Mouse (Mus musculus): ENCODE measurements around the gene Gal3st4.
A peak's percentile ranks its signal among the peaks of the same experiment; 100 is the strongest.

The Gal3st4 gene

DNA sequence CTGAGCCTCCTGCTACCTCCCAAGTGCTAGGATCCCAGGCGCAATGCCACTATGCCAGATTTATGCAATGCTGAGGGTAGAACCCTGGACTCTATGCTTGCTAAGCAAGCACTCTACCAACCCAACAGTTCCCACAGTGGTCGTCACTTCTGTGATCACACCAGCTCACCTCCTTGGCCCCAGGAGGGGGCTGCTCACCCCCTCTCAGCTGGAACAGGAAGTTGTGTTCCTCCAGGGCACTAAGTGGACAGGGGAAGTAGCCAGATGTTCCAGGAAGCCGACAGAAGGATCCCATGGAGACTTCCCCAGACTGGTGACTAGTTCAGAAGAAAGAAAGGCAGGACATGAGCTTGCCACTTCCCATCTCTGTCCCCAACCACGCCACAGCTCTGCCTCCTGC, 10.6 kb downstream of the Gal3st4 start:
- no peak for DNase-seq (ENCODE audit: low read depth, low spot score)

DNA sequence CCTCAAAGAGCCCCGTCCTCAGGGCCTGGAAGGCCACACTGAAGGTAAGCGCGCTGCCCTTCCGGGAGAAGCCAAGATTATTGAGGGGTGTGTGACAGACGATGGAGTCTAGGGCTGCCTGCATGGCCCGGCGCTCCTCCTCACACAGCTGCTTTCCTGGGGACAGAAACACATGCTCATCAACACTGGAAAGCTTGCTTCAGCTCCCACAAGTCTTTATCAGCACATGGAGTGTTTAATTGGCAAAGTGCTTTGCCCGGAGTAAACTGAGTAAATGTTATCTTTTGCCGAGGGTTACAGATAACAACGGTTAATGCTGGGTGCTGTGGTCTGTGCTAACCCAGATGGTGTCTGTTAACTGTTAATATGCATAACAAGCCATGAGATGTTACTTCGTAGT, 11.8 kb downstream of the Gal3st4 start:
- DNase-seq (ENCODE audit: low read depth, low spot score), result no peak

- no peak for DNase-seq (ENCODE audit: low read depth, low spot score)
Measured at GRCm38 (mm10) chr5:138260051-138260450, 12.6 kb downstream of the Gal3st4 start.

DNA sequence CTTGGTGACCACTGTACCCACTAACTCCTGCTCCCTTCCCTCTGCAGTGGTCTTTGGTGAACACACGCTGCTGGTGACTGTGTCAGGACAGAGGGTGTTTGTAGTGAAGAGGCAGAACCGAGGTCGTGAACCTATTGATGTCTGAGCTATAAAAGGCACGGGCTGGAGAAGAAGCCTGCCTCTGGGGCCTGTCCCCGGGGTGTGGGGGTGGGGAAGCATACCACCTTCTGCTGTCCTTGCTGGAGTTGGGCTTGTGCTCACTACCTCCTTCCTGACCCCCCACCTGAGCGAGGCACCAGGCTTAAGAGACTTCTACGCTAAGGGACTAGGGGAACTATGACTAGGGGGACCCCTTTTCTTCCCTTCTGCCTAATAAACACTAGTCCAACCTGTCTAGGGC, 13.6 kb downstream of the Gal3st4 start:
- DNase-seq (ENCODE audit: low read depth, low spot score), result no peak

- no peak for DNase-seq (ENCODE audit: low read depth, low spot score)
Measured at GRCm38 (mm10) chr5:138258542-138258941, 14.1 kb downstream of the Gal3st4 start.

DNA sequence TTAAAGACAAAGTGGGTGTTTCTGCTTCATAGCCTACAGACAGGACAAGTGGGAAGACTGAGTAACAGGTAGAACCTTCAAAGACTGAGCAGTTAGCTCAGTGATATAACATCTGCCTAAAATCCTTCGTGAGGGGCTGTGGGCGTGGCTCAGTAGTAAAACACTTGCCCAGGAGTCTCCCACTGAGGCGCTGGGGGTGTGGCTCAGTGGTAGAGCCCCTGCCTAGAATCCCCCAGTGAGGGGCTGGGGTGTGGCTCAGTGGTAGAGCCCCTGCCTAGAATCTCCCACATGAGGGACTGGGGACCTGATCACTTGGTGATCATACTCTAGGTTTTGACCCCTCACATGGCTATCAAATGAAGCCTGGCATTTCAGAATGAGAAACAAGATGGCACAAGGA, 14.6 kb downstream of the Gal3st4 start:
- no peak for DNase-seq (ENCODE audit: low read depth, low spot score)

- no peak for DNase-seq (ENCODE audit: low read depth, low spot score)
Measured at GRCm38 (mm10) chr5:138257585-138257978, 15.1 kb downstream of the Gal3st4 start.

DNA sequence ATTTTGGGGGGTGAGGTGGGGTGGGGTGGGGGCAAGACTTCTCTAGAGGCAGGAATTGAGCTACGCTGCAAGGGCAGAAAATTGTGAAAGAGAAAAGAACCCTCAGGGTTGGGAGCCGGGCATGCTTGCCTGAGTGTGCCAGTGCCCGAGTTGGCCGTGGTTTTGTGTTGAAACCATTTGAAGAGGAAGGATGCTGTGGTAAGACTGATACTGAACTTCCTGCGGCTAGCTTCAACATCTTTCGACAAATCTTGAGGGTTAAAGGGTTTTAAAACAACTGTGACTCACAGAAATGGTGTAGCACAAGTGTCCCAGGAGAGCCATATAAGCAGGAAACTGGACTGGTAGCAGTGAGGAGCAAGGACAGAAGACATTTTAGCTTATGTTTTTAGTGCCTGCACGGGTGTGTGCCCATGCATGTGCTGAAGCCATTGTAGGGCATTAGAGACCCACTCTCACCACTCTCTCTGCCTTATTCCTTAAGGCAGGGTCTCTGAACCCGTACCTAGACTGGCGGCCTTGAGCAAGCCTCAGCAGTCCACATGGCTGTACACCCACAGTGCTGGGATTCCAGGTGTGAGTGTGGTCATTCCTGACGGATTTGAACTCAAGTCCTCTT, 15.6 kb downstream of the Gal3st4 start:
- DNase-seq (ENCODE audit: low read depth, low spot score), result no peak

- no peak for DNase-seq (ENCODE audit: low read depth, low spot score)
Measured at GRCm38 (mm10) chr5:138256094-138256467, 16.6 kb downstream of the Gal3st4 start.

DNA sequence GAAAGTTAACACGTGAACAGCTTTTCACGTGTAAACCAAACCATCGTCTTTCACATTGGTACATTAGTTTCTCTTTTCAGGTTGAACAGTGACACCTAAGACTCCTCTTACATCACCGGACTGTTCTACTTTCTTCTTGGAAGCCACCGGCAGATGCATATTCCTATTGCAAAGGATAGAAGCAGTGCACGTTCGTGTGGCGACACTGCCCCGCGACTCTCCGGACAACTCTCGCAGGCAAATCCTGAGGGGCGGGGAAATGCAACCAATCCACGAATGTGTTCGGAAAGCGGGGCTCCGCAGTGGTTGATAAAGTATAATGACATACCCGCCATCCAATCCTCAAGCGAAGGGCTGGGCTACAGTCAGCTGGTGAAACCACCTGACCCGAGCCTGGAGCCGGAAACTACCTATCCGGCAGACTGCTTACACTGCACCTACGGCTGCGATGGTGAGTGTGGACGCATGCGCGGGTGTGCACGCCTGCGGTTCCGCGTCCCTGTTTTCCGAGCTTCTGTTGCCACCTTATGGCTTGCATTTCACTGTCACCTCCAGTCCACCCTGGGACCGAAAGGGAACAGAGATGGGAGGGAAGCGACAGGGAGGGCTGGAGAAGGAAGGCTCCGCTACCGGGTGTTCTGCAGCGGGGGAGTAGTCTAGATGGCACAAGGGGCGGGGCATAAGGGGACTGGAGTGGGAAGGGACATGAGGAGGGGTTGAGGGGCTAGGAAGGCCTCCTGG, 17.1 kb downstream of the Gal3st4 start, which contains the start of gene Lamtor4:
Gene Lamtor4, plus strand, starts transcription at position 130 of the 741 bp plus-strand sequence.
- peak; percentile 91 for DNase-seq (ENCODE audit: low read depth, low spot score)

- no peak for DNase-seq (ENCODE audit: low read depth, low spot score)
Measured at GRCm38 (mm10) chr5:138253061-138253460, 19.6 kb downstream of the Gal3st4 start.

- DNase-seq (ENCODE audit: low read depth, low spot score), result no peak
Measured at GRCm38 (mm10) chr5:138251144-138251543, 21.5 kb downstream of the Gal3st4 start.

DNA sequence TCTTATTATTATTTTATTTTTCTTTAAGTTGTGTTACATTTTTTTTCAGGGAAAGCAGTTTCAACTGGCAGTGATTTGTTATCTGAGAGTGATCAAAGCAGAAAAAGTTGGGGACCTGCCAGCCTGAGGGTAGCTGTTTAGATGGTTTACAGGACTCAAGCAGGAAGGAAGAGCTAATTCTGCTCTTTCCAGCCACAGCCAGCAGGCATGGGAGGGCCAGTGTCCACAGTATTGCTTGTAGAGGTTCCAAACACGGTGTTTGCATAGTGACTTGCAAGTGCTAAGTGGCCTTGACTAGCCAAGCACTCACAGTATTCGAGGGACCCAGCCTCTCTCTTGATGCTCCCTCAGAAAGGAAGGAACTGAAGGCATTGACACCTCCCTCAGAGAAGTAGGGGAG, 31.1 kb downstream of the Gal3st4 start:
- no peak for DNase-seq (ENCODE audit: low read depth, low spot score)

DNA sequence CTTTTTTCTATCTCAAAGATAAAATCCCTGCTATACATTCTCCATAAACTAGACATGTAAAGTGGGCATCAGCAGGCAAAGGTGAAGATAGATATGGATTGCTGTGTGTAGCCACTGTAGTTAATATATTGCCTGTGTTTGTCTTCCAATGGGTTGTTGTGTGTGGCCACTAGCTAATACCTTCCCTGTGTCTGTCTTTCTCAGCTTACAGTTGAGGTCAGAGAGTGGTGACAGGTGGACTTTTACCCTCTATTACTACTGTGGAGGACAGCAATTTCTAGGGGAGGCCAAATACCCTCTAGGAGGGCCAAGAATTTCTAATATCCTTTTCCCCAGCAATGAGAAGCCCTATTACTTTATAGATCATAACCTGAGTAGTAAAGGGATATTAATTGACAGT, 38.4 kb downstream of the Gal3st4 start:
- no peak for DNase-seq (ENCODE audit: low read depth, low spot score)

GRCm38 (mm10) chr5:138233778-138234177, 38.9 kb downstream of the Gal3st4 start:
- no peak for DNase-seq (ENCODE audit: low read depth, low spot score)

- no peak for DNase-seq (ENCODE audit: low read depth, low spot score)
Measured at GRCm38 (mm10) chr5:138229511-138229910, 43.1 kb downstream of the Gal3st4 start.

DNA sequence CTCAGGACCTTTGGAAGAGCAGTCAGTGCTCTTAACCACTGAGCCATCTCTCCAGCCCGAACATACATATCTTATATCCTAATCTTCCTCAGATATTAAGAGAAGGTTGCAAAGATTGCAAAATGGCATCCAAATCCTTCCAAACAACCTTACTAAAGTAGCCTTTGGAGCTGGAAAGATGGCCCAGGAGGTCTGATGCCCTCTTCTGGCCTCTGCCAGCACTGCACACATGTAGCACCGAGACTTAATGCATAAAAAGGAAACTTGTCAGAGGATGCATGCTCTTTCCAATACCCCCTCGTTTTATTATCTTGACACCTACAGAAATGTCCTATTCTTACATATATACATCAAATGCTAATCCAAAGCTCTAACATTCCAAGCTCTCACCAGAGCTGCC, 44.6 kb downstream of the Gal3st4 start:
- no peak for DNase-seq (ENCODE audit: low read depth, low spot score)

GRCm38 (mm10) chr5:138227367-138227766, 45.3 kb downstream of the Gal3st4 start:
- DNase-seq (ENCODE audit: low read depth, low spot score), result no peak

DNA sequence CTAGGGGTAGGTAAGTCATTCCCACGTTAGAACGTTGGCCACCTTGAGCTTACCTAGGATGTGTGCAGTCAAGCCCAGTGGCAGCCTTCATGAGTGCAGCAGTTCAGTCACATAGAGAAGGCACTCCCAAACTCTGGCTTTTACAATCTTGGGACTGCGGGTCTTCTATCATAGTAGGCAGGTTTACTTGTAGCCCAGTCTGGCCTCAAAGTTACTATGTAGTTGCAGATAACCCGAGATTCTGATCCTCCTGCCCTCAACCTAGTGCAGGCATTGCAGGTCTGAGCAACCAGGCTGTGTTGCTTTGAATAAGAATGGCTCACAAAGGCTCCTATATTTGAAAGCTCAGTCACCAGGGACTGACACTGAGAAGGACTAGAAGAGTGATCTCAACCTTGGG, 46.1 kb downstream of the Gal3st4 start:
- DNase-seq (ENCODE audit: low read depth, low spot score), result no peak

DNA sequence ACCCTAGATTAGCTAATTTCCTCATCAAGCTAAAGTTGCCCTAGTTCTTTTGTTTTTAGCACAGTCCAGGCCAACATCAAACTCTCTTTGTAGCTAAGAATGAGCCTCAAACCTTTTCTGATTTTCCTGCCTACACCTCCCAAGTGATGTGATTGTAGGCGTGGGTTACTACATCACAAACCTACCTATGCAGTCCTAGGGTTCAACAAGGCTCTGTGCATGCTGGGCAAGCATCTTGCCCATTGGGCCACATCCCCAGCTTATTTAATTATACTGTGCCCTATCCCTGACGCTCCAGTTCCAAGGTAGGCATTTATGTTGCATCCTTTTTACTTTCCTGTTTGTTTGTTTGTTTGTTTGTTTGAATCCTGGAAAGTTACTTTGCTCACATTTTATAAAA, 46.9 kb downstream of the Gal3st4 start, which contains the start of gene Nxpe5:
Gene Nxpe5, plus strand, starts transcription at position 199 of the 400 bp plus-strand sequence.
- DNase-seq (ENCODE audit: low read depth, low spot score), result no peak

GRCm38 (mm10) chr5:138223287-138223686, 49.4 kb downstream of the Gal3st4 start:
- no peak for DNase-seq (ENCODE audit: low read depth, low spot score)

DNA sequence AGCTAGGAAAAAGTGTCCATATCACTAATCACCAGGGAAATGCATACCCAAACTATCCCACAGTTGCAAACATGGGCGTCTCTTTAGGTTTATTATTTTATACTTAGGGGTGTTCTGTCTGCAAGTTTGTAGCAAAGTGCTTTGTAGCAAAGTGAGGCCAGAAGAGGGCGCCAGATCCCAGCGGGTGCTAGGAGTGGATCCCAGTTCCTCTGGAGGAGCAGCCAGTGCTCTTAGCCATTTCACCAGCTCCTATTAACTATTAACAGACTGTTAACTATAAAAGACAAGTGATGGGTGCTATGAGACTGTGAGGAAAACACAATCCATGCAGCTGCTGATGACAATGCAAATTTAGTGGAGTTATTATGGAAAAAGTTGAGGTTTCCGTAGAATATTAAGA, 50.5 kb downstream of the Gal3st4 start:
- peak; percentile 61 for DNase-seq (ENCODE audit: low read depth, low spot score)

- no peak for DNase-seq (ENCODE audit: low read depth, low spot score)
Measured at GRCm38 (mm10) chr5:138219864-138220263, 52.8 kb downstream of the Gal3st4 start.

Data from retina, postnatal 7 days (tissue).